Comparison of ENCODE assay signal across 8 mouse cellular contexts in genomic region chr12:91384281-91385017, GRCm38 (mm10). TPM values are rescaled to one million over a fixed set of nuclear protein-coding genes. Genes with fewer than 3 reads are reported as not detected.
DNase-seq lines count a peak whose midpoint lies in the region; ATAC-seq and TF ChIP-seq lines count a peak whose summit lies in the region.

Gene Cep128 (minus strand): TSS chr12:91384409.
Gene Tshr (plus strand): TSS chr12:91384563.

- peak; percentile 65 for TF ChIP-seq POLR2A in heart, adult 2 months (IDR thresholded peaks at IDR 0.05; ENCODE audit: insufficient read depth, low read depth, low read length)

- peak; percentile 53; the same call in 1 of the 2 replicates for TF ChIP-seq EP300 in heart, adult 2 months (IDR thresholded peaks at IDR 0.05; ENCODE audit: insufficient read depth, low read depth, low read length)

- ATAC-seq in embryonic facial prominence, embryonic 14.5 days (ENCODE audit: low read depth), result peak; percentile 100
- peak; percentile 100 for ATAC-seq in limb, embryonic 13.5 days (ENCODE audit: low FRiP score, low read depth)
- ATAC-seq in midbrain, embryonic 16.5 days, result peak; percentile 100

- peak; percentile 96 for DNase-seq in 3T3-L1 (ENCODE audit: low read depth, low spot score)
- DNase-seq in adrenal gland, postnatal 4 days (ENCODE audit: low spot score in 2 of 2), result peak; percentile 66 to 78
- DNase-seq in embryonic facial prominence, embryonic 14.5 days (ENCODE audit: low spot score), result peak; percentile 97
- peak; percentile 91 to 94 for DNase-seq in heart, adult 2 months
- DNase-seq in kidney, adult 8-10 months, result peak; percentile 94 to 95
- DNase-seq in spleen, postnatal 10 days (ENCODE audit: low spot score in 2 of 2), result peak; percentile 88 to 95

- H3K9me3 ChIP-seq in embryonic facial prominence, embryonic 14.5 days (ENCODE audit: control insufficient read depth, low read length), result no peaks in the 10 kb centered on the region
- H3K9me3 ChIP-seq in limb, embryonic 13.5 days, result no peaks in the 10 kb centered on the region
- no peaks in the 10 kb centered on the region for H3K9me3 ChIP-seq in midbrain, embryonic 16.5 days (replicated peaks; ENCODE audit: control insufficient read depth, low read length, poor library complexity, severe bottlenecking)

- no peaks in the 10 kb centered on the region for H3K27me3 ChIP-seq in embryonic facial prominence, embryonic 14.5 days (replicated peaks; ENCODE audit: control insufficient read depth, insufficient read depth, low read length)
- no peaks in the 10 kb centered on the region for H3K27me3 ChIP-seq in heart, adult 2 months (ENCODE audit: control insufficient read depth, insufficient read depth, low read length)
- H3K27me3 ChIP-seq in limb, embryonic 13.5 days, result no peaks in the 10 kb centered on the region
- H3K27me3 ChIP-seq in midbrain, embryonic 16.5 days (ENCODE audit: control insufficient read depth, insufficient read depth, low read depth, low read length), result no peaks in the 10 kb centered on the region

- H3K36me3 ChIP-seq in embryonic facial prominence, embryonic 14.5 days (ENCODE audit: control insufficient read depth, insufficient read depth, low read length), result no peaks in the 10 kb centered on the region
- H3K36me3 ChIP-seq in heart, adult 2 months (ENCODE audit: control insufficient read depth, insufficient read depth, low read length), result no peaks in the 10 kb centered on the region
- H3K36me3 ChIP-seq in limb, embryonic 13.5 days, result no peaks in the 10 kb centered on the region
- H3K36me3 ChIP-seq in midbrain, embryonic 16.5 days (ENCODE audit: control insufficient read depth, insufficient read depth, low read length), result no peaks in the 10 kb centered on the region

- H3K4me2 ChIP-seq in embryonic facial prominence, embryonic 14.5 days (ENCODE audit: low read depth, low read length), result peak within 1 kb of the TSS; percentile 80
- H3K4me2 ChIP-seq in limb, embryonic 13.5 days (replicated peaks), result peak within 1 kb of the TSS; percentile 94
- peak within 1 kb of the TSS; percentile 85 for H3K4me2 ChIP-seq in midbrain, embryonic 16.5 days (ENCODE audit: low read length)

- TF ChIP-seq CTCF in heart, adult 2 months (IDR thresholded peaks at IDR 0.05), result 0 out of 2 replicates have a peak, but pooled peaks have one; percentile 9

- no peaks in the 10 kb centered on the region for H3K79me2 ChIP-seq in heart, adult 2 months (replicated peaks; ENCODE audit: control insufficient read depth, insufficient read depth, low read length)

- under 1% methylated on average over 27 of the region's 27 CpGs for WGBS in embryonic facial prominence, embryonic 14.5 days
- WGBS in heart, adult 2 months, result 1% methylated on average over 27 of the region's 27 CpGs
- 1% methylated on average over 27 of the region's 27 CpGs for WGBS in limb, embryonic 13.5 days
- under 1% methylated on average over 27 of the region's 27 CpGs for WGBS in midbrain, embryonic 16.5 days

- H3K4me1 ChIP-seq in embryonic facial prominence, embryonic 14.5 days (ENCODE audit: control insufficient read depth, insufficient read depth, low read length), result 0 out of 2 replicates have a peak, but pooled peaks cover 4% of the 10 kb centered on the region
- no peaks in the 10 kb centered on the region for H3K4me1 ChIP-seq in heart, adult 2 months (ENCODE audit: control insufficient read depth, insufficient read depth, low read length)
- peaks cover 5% of the 10 kb centered on the region for H3K4me1 ChIP-seq in limb, embryonic 13.5 days
- peaks cover 4% of the 10 kb centered on the region for H3K4me1 ChIP-seq in midbrain, embryonic 16.5 days (ENCODE audit: control insufficient read depth, insufficient read depth, low read length)

- intact Hi-C loops in heart, adult 2 months (cut with DNase I), result loop anchor here (5.0 kb wide), 2 partner anchors 208 to 463 kb away; partner anchors contain the start of genes Gtf2a1 and Sel1l

- H3K9ac ChIP-seq in embryonic facial prominence, embryonic 14.5 days (ENCODE audit: low read depth, low read length), result peak within 1 kb of the TSS; percentile 61
- H3K9ac ChIP-seq in heart, adult 2 months (ENCODE audit: low read depth, low read length), result peak within 1 kb of the TSS; percentile 53
- peak within 1 kb of the TSS; percentile 70 for H3K9ac ChIP-seq in limb, embryonic 13.5 days
- H3K9ac ChIP-seq in midbrain, embryonic 16.5 days (ENCODE audit: low read depth, low read length), result peak within 1 kb of the TSS; percentile 47

- H3K27ac ChIP-seq in embryonic facial prominence, embryonic 14.5 days (replicated peaks; ENCODE audit: low read depth, low read length), result no peak within 1 kb of the TSS
- peak within 1 kb of the TSS; percentile 67 for H3K27ac ChIP-seq in heart, adult 2 months
- no peak within 1 kb of the TSS for H3K27ac ChIP-seq in limb, embryonic 13.5 days
- H3K27ac ChIP-seq in midbrain, embryonic 16.5 days (ENCODE audit: low read length), result no peak within 1 kb of the TSS

- H3K4me3 ChIP-seq in embryonic facial prominence, embryonic 14.5 days (ENCODE audit: low read depth, low read length), result peak within 1 kb of the TSS; percentile 60
- peak within 1 kb of the TSS; percentile 74 for H3K4me3 ChIP-seq in heart, adult 2 months
- H3K4me3 ChIP-seq in limb, embryonic 13.5 days, result peak within 1 kb of the TSS; percentile 68
- H3K4me3 ChIP-seq in midbrain, embryonic 16.5 days (ENCODE audit: low read depth, low read length), result peak within 1 kb of the TSS; percentile 60

RNA-seq across cellular contexts. Expression of gene Cep128, which starts in this region (rescaled TPM):
- total RNA-seq in adrenal gland, postnatal 4 days (2021), result 10 to 100 TPM in 1 of 2 experiments, 1 to 10 TPM in 1; 9.7 to 10.7 TPM
- 8.2 and 9.6 TPM in 2 replicates for polyA plus RNA-seq in embryonic facial prominence, embryonic 14.5 days (2014; fragmentation: Nextera tagmentation; extraction: Ambion mirVana)
- 10 to 100 TPM; 10.0 to 11.0 TPM for total RNA-seq in heart, adult 2 months (2021)
- polyA plus RNA-seq in heart, adult 2 months (2012; rRNA removed), result 8.7 and 17.2 TPM in 2 replicates
- polyA plus RNA-seq in limb, embryonic 13.5 days (2015; fragmentation: Nextera tagmentation; extraction: Ambion mirVana), result 7.8 and 9.0 TPM in 2 replicates
- 3.6 and 4.2 TPM in 2 replicates for polyA plus RNA-seq in midbrain, embryonic 16.5 days (2015; fragmentation: Nextera tagmentation; extraction: Ambion mirVana)

RNA-seq across cellular contexts. Expression of gene Tshr, which starts in this region (rescaled TPM):
- total RNA-seq in adrenal gland, postnatal 4 days (2021), result 1 to 10 TPM; 1.6 to 1.9 TPM
- polyA plus RNA-seq in embryonic facial prominence, embryonic 14.5 days (2014; fragmentation: Nextera tagmentation; extraction: Ambion mirVana), result 0.63 and 0.64 TPM in 2 replicates
- under 1 TPM; 0.16 to 0.41 TPM for total RNA-seq in heart, adult 2 months (2021)
- 0.45 and 0.56 TPM in 2 replicates for polyA plus RNA-seq in heart, adult 2 months (2012; rRNA removed)
- 0.34 and 0.67 TPM in 2 replicates for polyA plus RNA-seq in limb, embryonic 13.5 days (2015; fragmentation: Nextera tagmentation; extraction: Ambion mirVana)
- polyA plus RNA-seq in midbrain, embryonic 16.5 days (2015; fragmentation: Nextera tagmentation; extraction: Ambion mirVana), result 0.35 and 0.43 TPM in 2 replicates
